Mouse (Mus musculus) midbrain, embryonic 12.5 days (tissue): ENCODE measurements around the gene Txk. TPM values are rescaled to one million over a fixed set of nuclear protein-coding genes. Genes with fewer than 3 reads are reported as not detected.

Source experiments
- ATAC-seq: fragments of 200-750 bp; cut with Nextera tagmentation; 2 replicates; pipeline ENCODE4 v1.8.0; 2017; ENCODE audit warnings: low read depth, moderate TSS enrichment, moderate library complexity; ENCODE audit not compliant: low FRiP score
- H3K27ac ChIP-seq: fragments of 300-500 bp; sonication (generic); replicated peaks from 2 replicates; pipeline ENCODE4 v1.5.1; 2016; ENCODE audit warnings: mild to moderate bottlenecking
- H3K27me3 ChIP-seq: fragments of 300-500 bp; sonication (generic); 2 replicates; pipeline ENCODE4 v1.6.1; 2016; ENCODE audit warnings: mild to moderate bottlenecking
- H3K36me3 ChIP-seq: fragments of 300-500 bp; sonication (generic); 2 replicates; pipeline ENCODE4 v1.6.1; 2016
- H3K4me1 ChIP-seq: fragments of 300-500 bp; sonication (generic); 2 replicates; pipeline ENCODE4 v1.6.1; 2016
- H3K4me2 ChIP-seq: fragments of 300-500 bp; sonication (generic); replicated peaks from 2 replicates; pipeline ENCODE4 v1.6.1; 2016; ENCODE audit warnings: mild to moderate bottlenecking, moderate library complexity
- H3K4me3 ChIP-seq: fragments of 300-500 bp; sonication (generic); 2 replicates; pipeline ENCODE4 v1.5.1; 2016; ENCODE audit warnings: mild to moderate bottlenecking
- H3K9ac ChIP-seq: fragments of 300-500 bp; sonication (generic); replicated peaks from 2 replicates; pipeline ENCODE4 v1.6.1; 2016; ENCODE audit warnings: mild to moderate bottlenecking, moderate library complexity
- H3K9me3 ChIP-seq: fragments of 300-500 bp; sonication (generic); 2 replicates; pipeline ENCODE4 v1.6.1; 2016; ENCODE audit warnings: mild to moderate bottlenecking
- WGBS: fragments of 180-500 bp; shearing (Covaris S2); methylation state at CpG from one replicate; pipeline ENCODE4 v1.1.7; 2016; 5-methylcytosine and 5-hydroxymethylcytosine counted together
- polyA plus RNA-seq: library from polyadenylated mRNA; unstranded; fragments of >200 nt; fragmentation: Nextera tagmentation; extraction: Ambion mirVana; gene quantifications from 2 replicates; pipeline ENCODE4 v1.2.1, GENCODE M21; 2016

Gene Txk
- polyA plus RNA-seq: 0.08 TPM in 1 of 2 replicates, not detected in the other

- H3K4me1 ChIP-seq: 0 out of 2 replicates have a peak, but pooled peaks cover 3% of the 10 kb centered on the region
- WGBS: 86% methylated on average over 5 of the region's 5 CpGs
Observed at GRCm38 (mm10) chr5:72752585-72752984, at the start of gene Txk. Gene Txk (minus strand): TSS chr5:72752777.

GRCm38 (mm10) chr5:72798563-72798962 is 46.0 kb upstream of the Txk start:
- Histone ChIP-seq H3K4me1 (0 out of 2 replicates have a peak, but pooled peaks cover 4% of the 10 kb centered on the region), H3K9ac (no peak overlapping the region), H3K4me3 (no peak overlapping the region), H3K27ac (no peak overlapping the region), H3K4me2 (no peak overlapping the region), H3K9me3 (no peaks in the 10 kb centered on the region), H3K36me3 (no peaks in the 10 kb centered on the region), H3K27me3 (no peaks in the 10 kb centered on the region)
- WGBS: 72% methylated on average over 4 of the region's 4 CpGs
- peak; percentile 56; the same call in 1 of the 2 replicates for ATAC-seq

More at GRCm38 (mm10) chr5:72752585-72752984, at the start of gene Txk:
- Histone ChIP-seq H3K9ac (no peak within 1 kb of the TSS), H3K4me3 (no peak within 1 kb of the TSS), H3K9me3 (no peaks in the 10 kb centered on the region), H3K27ac (no peak within 1 kb of the TSS), H3K36me3 (no peaks in the 10 kb centered on the region), H3K27me3 (no peaks in the 10 kb centered on the region), H3K4me2 (no peak within 1 kb of the TSS)
- no peak for ATAC-seq

DNA sequence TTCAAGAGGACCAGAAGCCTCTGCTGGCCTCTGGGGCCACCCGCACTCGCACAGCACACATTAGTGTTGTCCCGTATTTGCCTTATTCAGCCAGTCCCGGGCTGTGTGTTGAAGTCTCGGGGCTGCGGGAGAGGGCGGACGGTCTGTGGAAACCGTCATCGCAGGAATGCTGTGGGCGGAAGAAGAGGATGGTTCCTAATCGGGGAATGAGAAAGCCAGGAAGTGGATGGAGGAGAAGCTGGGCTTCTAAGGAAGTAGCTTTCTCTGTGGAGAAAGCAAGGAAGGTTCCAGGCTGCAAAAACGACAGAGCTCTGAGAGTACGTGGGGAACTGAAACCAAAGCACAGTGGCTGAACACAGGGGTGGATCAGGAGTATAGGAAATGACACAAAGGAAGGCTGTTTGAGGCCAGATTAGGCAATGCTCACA is 43.6 kb upstream of the Txk start:
- no peak overlapping the region for H3K27ac ChIP-seq
- H3K4me3 ChIP-seq: no peak overlapping the region
- no peaks in the 10 kb centered on the region for H3K9me3 ChIP-seq
- H3K36me3 ChIP-seq: no peaks in the 10 kb centered on the region
- no peak overlapping the region for H3K9ac ChIP-seq
- WGBS: 62% methylated on average over 14 of the region's 14 CpGs
- no peak for ATAC-seq
- H3K27me3 ChIP-seq: no peaks in the 10 kb centered on the region
- H3K4me1 ChIP-seq: 0 out of 2 replicates have a peak, but pooled peaks cover 9% of the 10 kb centered on the region
- H3K4me2 ChIP-seq: no peak overlapping the region; the same call in 1 of the 2 replicates

DNA sequence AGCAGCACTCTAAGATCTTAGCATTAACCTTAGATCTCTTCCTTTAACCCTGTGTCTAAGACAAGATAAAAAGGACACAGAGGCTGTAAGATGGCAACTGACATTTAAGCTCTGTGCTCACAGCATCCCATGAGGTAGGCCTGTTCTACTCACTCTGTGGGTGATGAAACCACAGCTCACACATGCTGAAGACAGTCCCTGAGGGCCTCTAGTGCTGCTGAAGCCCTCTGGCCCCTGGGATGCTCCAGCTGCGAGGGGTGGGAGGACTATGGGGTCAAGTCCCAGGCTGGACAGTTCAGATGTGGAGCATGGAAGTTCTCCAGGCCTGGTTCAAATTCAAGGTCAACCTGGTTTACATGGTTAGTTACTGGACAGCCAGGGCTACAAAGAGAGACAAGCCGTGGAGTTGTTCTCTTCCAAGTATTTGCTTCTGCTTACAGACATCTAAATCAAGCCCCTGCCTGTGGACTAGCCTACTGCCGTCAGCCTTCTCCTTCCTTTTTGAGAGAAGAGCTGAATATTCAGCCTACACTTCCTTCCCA is 40.8 kb upstream of the Txk start:
- H3K9me3 ChIP-seq: no peaks in the 10 kb centered on the region
- H3K36me3 ChIP-seq: no peaks in the 10 kb centered on the region
- H3K27ac ChIP-seq: no peak overlapping the region
- ATAC-seq: no peak
- H3K4me1 ChIP-seq: 0 out of 2 replicates have a peak, but pooled peaks cover 9% of the 10 kb centered on the region
- no peak overlapping the region for H3K4me2 ChIP-seq
- H3K27me3 ChIP-seq: no peaks in the 10 kb centered on the region
- WGBS: 85% methylated on average over 3 of the region's 3 CpGs
- no peak overlapping the region for H3K4me3 ChIP-seq
- H3K9ac ChIP-seq: no peak overlapping the region

DNA sequence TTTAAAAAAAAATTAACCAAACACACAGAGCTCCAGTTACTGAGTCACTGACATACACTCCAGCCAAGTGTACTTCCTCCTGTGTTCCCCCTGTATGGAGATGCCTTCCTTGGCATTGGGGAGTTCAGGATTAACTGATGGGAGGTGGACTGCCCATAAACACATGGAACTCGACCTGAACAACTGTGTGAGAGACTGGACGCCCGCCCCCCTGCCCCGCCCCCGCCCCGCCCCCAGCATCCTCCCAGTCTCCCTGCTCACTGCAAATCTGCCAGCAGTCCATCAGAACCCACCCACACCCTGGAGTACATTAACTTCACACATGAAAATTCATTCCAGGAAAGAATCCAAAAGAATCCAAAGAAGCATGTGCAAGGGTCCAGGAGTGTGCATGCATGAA is 39.2 kb upstream of the Txk start:
- 33% methylated on average over 6 of the region's 6 CpGs for WGBS
- H3K27me3 ChIP-seq: no peaks in the 10 kb centered on the region
- no peak for ATAC-seq
- no peak overlapping the region for H3K4me2 ChIP-seq
- no peak overlapping the region for H3K27ac ChIP-seq
- no peak overlapping the region for H3K4me3 ChIP-seq
- no peaks in the 10 kb centered on the region for H3K36me3 ChIP-seq
- H3K4me1 ChIP-seq: 0 out of 2 replicates have a peak, but pooled peaks cover 9% of the 10 kb centered on the region
- H3K9ac ChIP-seq: no peak overlapping the region
- H3K9me3 ChIP-seq: no peaks in the 10 kb centered on the region

DNA sequence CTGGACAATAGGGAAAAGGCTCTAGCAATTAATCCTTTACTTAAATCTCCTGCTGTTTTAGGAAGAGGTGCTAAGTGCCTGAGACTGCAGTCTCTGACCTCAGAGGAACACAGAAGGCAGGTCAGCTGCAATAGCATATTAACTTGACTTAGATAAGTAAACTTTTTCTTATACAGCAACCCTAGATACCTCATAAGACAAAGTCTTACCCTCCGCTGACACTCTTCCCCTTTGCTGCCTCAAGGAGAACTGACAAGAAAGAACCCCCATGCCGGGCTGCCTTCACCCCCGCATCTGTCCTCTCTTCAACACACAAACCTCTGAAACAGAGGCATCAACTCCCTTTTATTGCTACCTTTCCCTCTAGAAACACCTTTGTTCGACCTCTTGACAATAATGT is 38.8 kb upstream of the Txk start:
- Histone ChIP-seq H3K4me3 (no peak overlapping the region), H3K9me3 (no peaks in the 10 kb centered on the region), H3K27me3 (no peaks in the 10 kb centered on the region), H3K27ac (no peak overlapping the region), H3K36me3 (no peaks in the 10 kb centered on the region), H3K9ac (no peak overlapping the region), H3K4me1 (0 out of 2 replicates have a peak, but pooled peaks cover 9% of the 10 kb centered on the region), H3K4me2 (no peak overlapping the region)
- no peak for ATAC-seq
- WGBS: 68% methylated on average over 4 of the region's 4 CpGs

DNA sequence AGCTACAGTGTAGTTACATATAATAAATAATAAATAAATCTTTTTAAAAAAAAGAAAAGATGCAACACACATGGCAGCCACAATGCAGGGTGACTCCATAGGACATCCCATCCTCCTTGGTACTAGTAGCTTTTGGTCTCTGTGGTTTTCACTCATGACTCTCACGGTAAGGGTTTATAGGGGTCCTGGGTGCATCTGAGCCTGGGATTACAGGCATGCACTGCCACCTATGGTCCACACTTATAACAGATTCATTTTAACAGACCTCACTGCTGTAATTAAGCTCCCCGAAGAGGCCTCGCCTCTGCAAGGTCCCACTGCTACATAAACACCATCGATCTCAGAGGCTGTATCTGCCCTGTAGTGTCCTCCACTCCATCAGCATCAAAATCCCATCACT is 32.9 kb upstream of the Txk start:
- H3K4me1 ChIP-seq: no peaks in the 10 kb centered on the region
- no peak overlapping the region for H3K27ac ChIP-seq
- WGBS: 77% methylated on average over 4 of the region's 4 CpGs
- no peak for ATAC-seq
- no peaks in the 10 kb centered on the region for H3K9me3 ChIP-seq
- no peak overlapping the region for H3K4me3 ChIP-seq
- no peak overlapping the region for H3K4me2 ChIP-seq
- H3K9ac ChIP-seq: no peak overlapping the region
- H3K27me3 ChIP-seq: no peaks in the 10 kb centered on the region
- no peaks in the 10 kb centered on the region for H3K36me3 ChIP-seq

GRCm38 (mm10) chr5:72784719-72785118 is 32.1 kb upstream of the Txk start:
- no peaks in the 10 kb centered on the region for H3K9me3 ChIP-seq
- no peak overlapping the region for H3K9ac ChIP-seq
- H3K4me1 ChIP-seq: no peaks in the 10 kb centered on the region
- H3K4me2 ChIP-seq: no peak overlapping the region
- H3K27me3 ChIP-seq: no peaks in the 10 kb centered on the region
- ATAC-seq: no peak
- no peak overlapping the region for H3K4me3 ChIP-seq
- H3K36me3 ChIP-seq: no peaks in the 10 kb centered on the region
- no peak overlapping the region for H3K27ac ChIP-seq
- 90% methylated on average over 3 of the region's 3 CpGs for WGBS

DNA sequence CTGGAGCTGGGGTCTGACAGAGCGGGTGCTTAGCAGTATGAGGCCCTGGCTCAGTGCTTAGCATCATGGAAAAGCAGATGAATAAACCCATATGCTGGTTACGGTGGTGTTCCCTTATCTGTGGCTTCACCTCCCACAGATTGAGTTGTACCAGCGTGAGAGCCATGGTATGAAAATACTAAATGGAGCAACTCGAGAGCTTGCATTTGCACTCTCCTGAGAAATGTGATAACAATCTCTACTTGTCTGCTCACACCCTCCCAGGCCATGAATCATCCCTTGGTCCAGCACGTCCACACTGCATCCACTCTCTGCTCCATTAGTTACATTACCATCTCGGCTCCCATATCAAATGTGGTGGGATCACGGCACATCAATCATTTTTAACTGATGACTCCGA is 31.4 kb upstream of the Txk start:
- no peak overlapping the region for H3K9ac ChIP-seq
- no peaks in the 10 kb centered on the region for H3K4me1 ChIP-seq
- H3K4me3 ChIP-seq: no peak overlapping the region
- no peak for ATAC-seq
- WGBS: 94% methylated on average over 8 of the region's 8 CpGs
- H3K36me3 ChIP-seq: no peaks in the 10 kb centered on the region
- H3K4me2 ChIP-seq: no peak overlapping the region
- no peaks in the 10 kb centered on the region for H3K9me3 ChIP-seq
- H3K27me3 ChIP-seq: no peaks in the 10 kb centered on the region
- H3K27ac ChIP-seq: no peak overlapping the region

- Histone ChIP-seq H3K36me3 (no peaks in the 10 kb centered on the region), H3K27me3 (no peaks in the 10 kb centered on the region), H3K9ac (no peak overlapping the region), H3K9me3 (no peaks in the 10 kb centered on the region), H3K27ac (no peak overlapping the region), H3K4me3 (no peak overlapping the region), H3K4me1 (no peaks in the 10 kb centered on the region), H3K4me2 (no peak overlapping the region)
- ATAC-seq: no peak
- WGBS: 97% methylated on average over 7 of the region's 7 CpGs
Observed at GRCm38 (mm10) chr5:72783123-72783522, 30.5 kb upstream of the Txk start.

GRCm38 (mm10) chr5:72781776-72782175 is 29.2 kb upstream of the Txk start:
- Histone ChIP-seq H3K4me1 (no peaks in the 10 kb centered on the region), H3K36me3 (no peaks in the 10 kb centered on the region), H3K4me3 (no peak overlapping the region), H3K27ac (no peak overlapping the region), H3K9ac (no peak overlapping the region), H3K27me3 (no peaks in the 10 kb centered on the region), H3K4me2 (no peak overlapping the region), H3K9me3 (no peaks in the 10 kb centered on the region)
- 88% methylated on average over 11 of the region's 11 CpGs for WGBS
- no peak for ATAC-seq

GRCm38 (mm10) chr5:72776595-72776994 is 24.0 kb upstream of the Txk start:
- no peaks in the 10 kb centered on the region for H3K36me3 ChIP-seq

GRCm38 (mm10) chr5:72776127-72776526 is 23.6 kb upstream of the Txk start:
- H3K27me3 ChIP-seq: no peaks in the 10 kb centered on the region
- H3K4me3 ChIP-seq: no peak overlapping the region
- H3K4me2 ChIP-seq: no peak overlapping the region
- no peaks in the 10 kb centered on the region for H3K36me3 ChIP-seq
- H3K9ac ChIP-seq: no peak overlapping the region
- no peaks in the 10 kb centered on the region for H3K9me3 ChIP-seq
- no peak for ATAC-seq
- H3K4me1 ChIP-seq: no peaks in the 10 kb centered on the region
- no peak overlapping the region for H3K27ac ChIP-seq
- WGBS: 72% methylated on average over 2 of the region's 2 CpGs

More at GRCm38 (mm10) chr5:72776595-72776994, 24.0 kb upstream of the Txk start:
- Histone ChIP-seq H3K27me3 (no peaks in the 10 kb centered on the region), H3K27ac (no peak overlapping the region), H3K4me1 (no peaks in the 10 kb centered on the region), H3K4me3 (no peak overlapping the region), H3K4me2 (no peak overlapping the region), H3K9me3 (no peaks in the 10 kb centered on the region), H3K9ac (no peak overlapping the region)
- ATAC-seq: no peak
- 95% methylated on average over 2 of the region's 2 CpGs for WGBS
